Mouse (Mus musculus) forebrain, embryonic 13.5 days (tissue): ENCODE measurements at regions not wholly inside any gene's neighbourhood (a gene's known extent, or its start where the extent isn't known, plus 50 kb on each side); places are given as distances from the start of the nearest gene placed in this dataset.

Experiments used
- ATAC-seq: fragments of 200-750 bp; cut with Nextera tagmentation; 2 replicates; pipeline ENCODE4 v1.8.0; 2017
- H3K27ac ChIP-seq: fragments of 300-500 bp; sonication (generic); 2 replicates; pipeline ENCODE4 v1.5.1; 2015; ENCODE audit warnings: inconsistent platforms, mild to moderate bottlenecking, moderate library complexity
- H3K27me3 ChIP-seq: fragments of 300-500 bp; sonication (generic); 2 replicates; pipeline ENCODE4 v1.6.1; 2015; ENCODE audit warnings: mild to moderate bottlenecking, inconsistent platforms
- H3K36me3 ChIP-seq: fragments of 300-500 bp; sonication (generic); 2 replicates; pipeline ENCODE4 v1.6.1; 2015; ENCODE audit warnings: mild to moderate bottlenecking, inconsistent platforms; ENCODE audit not compliant: poor library complexity, severe bottlenecking
- H3K4me1 ChIP-seq: fragments of 300-500 bp; sonication (generic); 2 replicates; pipeline ENCODE4 v1.6.1; 2015; ENCODE audit warnings: inconsistent platforms
- H3K4me2 ChIP-seq: fragments of 300-500 bp; sonication (generic); 2 replicates; pipeline ENCODE4 v1.6.1; 2015; ENCODE audit warnings: inconsistent platforms, mild to moderate bottlenecking, moderate library complexity
- H3K4me3 ChIP-seq: fragments of 300-500 bp; sonication (generic); 2 replicates; pipeline ENCODE4 v1.5.1; 2015; ENCODE audit warnings: mild to moderate bottlenecking, inconsistent platforms
- H3K9ac ChIP-seq: fragments of 300-500 bp; sonication (generic); 2 replicates; pipeline ENCODE4 v1.6.1; 2015; ENCODE audit warnings: mild to moderate bottlenecking, inconsistent platforms
- H3K9me3 ChIP-seq: fragments of 300-500 bp; sonication (generic); replicated peaks from 2 replicates; pipeline ENCODE4 v1.6.1; 2016; ENCODE audit warnings: inconsistent platforms
- WGBS: fragments of 180-500 bp; shearing (Covaris S2); methylation state at CpG from one replicate; pipeline ENCODE4 v1.1.7; 2015; 5-methylcytosine and 5-hydroxymethylcytosine counted together

DNA sequence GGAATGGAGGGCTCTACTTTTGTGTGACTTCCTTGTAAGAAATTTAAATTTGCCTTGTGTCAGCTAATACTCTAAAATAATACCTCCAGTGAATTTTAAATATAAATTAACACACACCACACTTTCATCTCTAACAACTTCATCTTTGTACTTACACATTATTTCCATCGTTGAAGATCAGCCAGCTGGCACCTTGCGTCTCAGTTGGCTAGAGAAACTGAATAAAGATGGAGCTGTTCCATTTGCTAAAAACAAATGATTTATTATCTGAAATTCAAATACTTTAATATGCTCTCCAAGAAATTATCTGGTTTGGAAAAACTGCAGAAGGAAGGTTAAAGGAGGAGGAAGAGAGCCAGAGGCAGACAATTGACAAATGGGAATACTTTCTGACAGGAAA lies 122.0 kb upstream of the Gm11096 start:
- no peaks in the 10 kb centered on the region for H3K4me1 ChIP-seq
- H3K9ac ChIP-seq, result no peak overlapping the region
- no peak for ATAC-seq
- H3K27ac ChIP-seq, result no peak overlapping the region
- no peak overlapping the region for H3K4me2 ChIP-seq
- H3K9me3 ChIP-seq, result no peaks in the 10 kb centered on the region
- WGBS, result 88% methylated on average over 2 of the region's 2 CpGs
- no peaks in the 10 kb centered on the region for H3K27me3 ChIP-seq
- H3K36me3 ChIP-seq, result no peaks in the 10 kb centered on the region
- no peak overlapping the region for H3K4me3 ChIP-seq

DNA sequence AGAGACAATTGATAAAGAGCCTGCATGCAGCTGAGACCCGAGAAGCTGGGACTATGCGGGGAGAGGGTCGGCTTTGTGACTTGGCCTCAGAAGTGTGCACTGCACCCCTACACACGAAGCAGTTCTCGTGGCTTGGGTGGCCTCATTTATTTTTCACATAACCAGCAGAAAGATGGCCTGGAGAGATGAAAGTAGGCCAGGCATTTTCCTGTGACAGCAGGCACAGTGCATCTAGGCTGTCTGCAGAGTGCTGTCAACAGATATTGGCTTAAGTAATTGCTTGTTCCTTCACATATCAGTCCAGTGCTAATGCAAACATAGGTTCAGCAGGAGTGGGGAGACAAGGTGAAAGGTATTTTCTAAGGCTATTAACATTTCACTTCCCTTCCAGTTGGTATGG lies 124.9 kb upstream of the Gm11096 start:
- peak; percentile 55; the same call in 1 of the 2 replicates for ATAC-seq
- Histone ChIP-seq H3K27ac (0 out of 2 replicates have a peak overlapping the region, but pooled peaks have one; percentile 6), H3K36me3 (no peaks in the 10 kb centered on the region), H3K9ac (no peak overlapping the region), H3K27me3 (no peaks in the 10 kb centered on the region), H3K4me3 (no peak overlapping the region), H3K4me2 (no peak overlapping the region), H3K4me1 (no peaks in the 10 kb centered on the region), H3K9me3 (no peaks in the 10 kb centered on the region)
- WGBS, result 65% methylated on average over 5 of the region's 5 CpGs

- Histone ChIP-seq H3K27ac (no peak overlapping the region), H3K36me3 (no peaks in the 10 kb centered on the region), H3K4me2 (no peak overlapping the region), H3K4me3 (no peak overlapping the region), H3K9ac (no peak overlapping the region), H3K4me1 (no peaks in the 10 kb centered on the region), H3K27me3 (no peaks in the 10 kb centered on the region), H3K9me3 (no peaks in the 10 kb centered on the region)
- WGBS, result 64% methylated on average over 2 of the region's 2 CpGs
- ATAC-seq, result no peak
These were observed 135.7 kb upstream of the Gm11096 start for GRCm38 (mm10) chr17:81305880-81306279.

DNA sequence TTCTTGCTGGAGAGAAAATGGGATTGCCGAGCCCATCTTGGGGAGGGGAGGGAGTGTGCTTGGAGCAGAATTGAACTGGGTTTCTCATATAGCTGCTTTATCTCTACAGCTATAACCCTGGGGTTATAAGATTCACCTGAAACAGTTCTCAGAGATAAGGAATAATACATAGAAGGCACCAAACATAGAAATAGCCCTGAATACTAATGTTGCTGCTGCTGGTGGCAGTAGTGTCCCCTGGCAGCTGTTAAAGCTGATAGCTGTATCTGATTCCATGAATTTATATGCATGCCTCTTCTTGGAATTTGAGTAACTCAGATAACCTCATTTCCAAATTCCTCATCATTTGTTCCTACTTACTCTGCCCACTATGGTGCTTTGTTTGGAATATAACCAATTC lies 137.0 kb upstream of the Gm11096 start:
- Histone ChIP-seq H3K27ac (no peak overlapping the region), H3K4me3 (no peak overlapping the region), H3K36me3 (no peaks in the 10 kb centered on the region), H3K4me1 (no peaks in the 10 kb centered on the region), H3K9ac (no peak overlapping the region), H3K4me2 (no peak overlapping the region), H3K27me3 (no peaks in the 10 kb centered on the region), H3K9me3 (no peaks in the 10 kb centered on the region)
- ATAC-seq, result no peak
- 86% methylated on average over 1 of the region's 1 CpGs for WGBS

DNA sequence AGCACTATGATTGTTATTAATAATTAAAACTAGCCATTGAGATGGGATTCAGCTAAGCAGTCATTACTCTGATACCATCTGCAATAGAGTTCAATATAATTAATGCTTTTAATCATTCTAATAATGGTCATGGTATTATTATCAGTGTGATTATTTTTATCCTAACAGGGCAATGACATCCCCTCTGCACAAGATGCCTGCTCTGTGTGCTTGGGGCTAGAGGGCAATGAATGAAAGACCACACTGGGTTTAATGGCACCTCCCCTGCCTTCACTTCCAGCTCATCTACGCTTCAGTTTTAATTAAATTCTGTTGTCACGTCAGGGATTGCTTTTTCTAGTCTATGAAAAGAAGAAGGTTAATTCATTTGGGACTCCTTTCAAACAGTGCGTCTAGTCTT lies 139.1 kb upstream of the Gm11096 start:
- ATAC-seq, result no peak
- Histone ChIP-seq H3K27ac (no peak overlapping the region), H3K4me3 (no peak overlapping the region), H3K4me2 (no peak overlapping the region), H3K9ac (no peak overlapping the region), H3K9me3 (no peaks in the 10 kb centered on the region), H3K4me1 (no peaks in the 10 kb centered on the region), H3K36me3 (no peaks in the 10 kb centered on the region), H3K27me3 (no peaks in the 10 kb centered on the region)
- 36% methylated on average over 3 of the region's 3 CpGs for whole genome bisulfite sequencing

DNA sequence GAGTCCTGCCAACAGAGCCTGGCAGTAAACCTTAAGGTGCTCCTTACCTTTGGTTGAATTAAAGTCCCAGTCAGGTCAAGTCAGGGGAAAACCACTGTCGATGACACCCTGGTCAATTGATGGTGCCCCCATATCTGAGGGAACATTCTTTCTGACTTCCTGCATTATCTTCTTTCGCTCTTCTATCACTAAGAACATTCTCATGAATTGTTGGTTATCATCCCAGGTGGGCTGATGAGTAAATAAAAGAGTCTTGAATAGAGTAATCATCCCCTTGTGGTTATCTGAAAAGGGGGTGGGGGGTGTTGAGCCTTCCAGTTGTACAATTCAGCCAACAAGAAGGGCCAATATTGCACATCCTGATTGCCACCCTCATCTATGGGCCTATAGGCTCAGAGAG lies 149.7 kb upstream of the Gm11096 start:
- Histone ChIP-seq H3K9ac (no peak overlapping the region), H3K4me1 (no peaks in the 10 kb centered on the region), H3K36me3 (no peaks in the 10 kb centered on the region), H3K4me3 (no peak overlapping the region), H3K27ac (no peak overlapping the region), H3K4me2 (no peak overlapping the region), H3K27me3 (no peaks in the 10 kb centered on the region), H3K9me3 (no peaks in the 10 kb centered on the region)
- no peak for ATAC-seq
- 82% methylated on average over 2 of the region's 2 CpGs for WGBS

GRCm38 (mm10) chr17:81282543-81282942 lies 159.0 kb upstream of the Gm11096 start:
- Histone ChIP-seq H3K4me1 (no peaks in the 10 kb centered on the region), H3K36me3 (no peaks in the 10 kb centered on the region), H3K27ac (no peak overlapping the region), H3K4me3 (no peak overlapping the region), H3K9me3 (no peaks in the 10 kb centered on the region), H3K27me3 (no peaks in the 10 kb centered on the region), H3K4me2 (no peak overlapping the region), H3K9ac (no peak overlapping the region)
- ATAC-seq, result no peak
- WGBS, result 81% methylated on average over 2 of the region's 2 CpGs

GRCm38 (mm10) chr17:81270235-81270634 lies 171.3 kb upstream of the Gm11096 start:
- Histone ChIP-seq H3K9ac (no peak overlapping the region), H3K4me1 (no peaks in the 10 kb centered on the region), H3K27ac (no peak overlapping the region), H3K27me3 (no peaks in the 10 kb centered on the region), H3K4me2 (no peak overlapping the region), H3K4me3 (no peak overlapping the region), H3K9me3 (no peaks in the 10 kb centered on the region), H3K36me3 (no peaks in the 10 kb centered on the region)
- ATAC-seq, result no peak
- WGBS, result 57% methylated on average over 1 of the region's 1 CpGs

DNA sequence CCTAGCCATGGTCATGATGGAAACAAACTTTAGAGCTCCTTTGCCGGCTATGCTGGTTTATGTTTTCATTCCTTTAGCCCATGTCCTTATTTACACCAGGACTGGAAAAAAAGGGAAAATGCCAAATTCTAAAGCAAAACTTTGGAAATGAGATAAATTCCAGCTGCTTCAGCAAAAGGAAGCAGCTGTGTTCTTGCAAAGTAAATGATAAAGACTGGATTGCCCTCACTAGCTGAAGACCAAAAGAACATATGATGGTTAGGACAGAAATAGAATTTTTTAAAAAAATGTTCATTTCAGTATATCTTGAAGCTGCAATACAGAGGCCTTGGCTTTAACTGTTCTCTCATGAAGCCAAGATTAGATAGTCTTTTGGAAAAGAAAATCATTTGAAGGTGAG lies 179.6 kb upstream of the Gm11096 start:
- Histone ChIP-seq H3K27me3 (no peaks in the 10 kb centered on the region), H3K4me2 (no peak overlapping the region), H3K27ac (no peak overlapping the region), H3K9me3 (no peaks in the 10 kb centered on the region), H3K4me1 (no peaks in the 10 kb centered on the region), H3K9ac (no peak overlapping the region), H3K36me3 (no peaks in the 10 kb centered on the region), H3K4me3 (no peak overlapping the region)
- 94% methylated on average over 1 of the region's 1 CpGs for WGBS
- ATAC-seq, result no peak

DNA sequence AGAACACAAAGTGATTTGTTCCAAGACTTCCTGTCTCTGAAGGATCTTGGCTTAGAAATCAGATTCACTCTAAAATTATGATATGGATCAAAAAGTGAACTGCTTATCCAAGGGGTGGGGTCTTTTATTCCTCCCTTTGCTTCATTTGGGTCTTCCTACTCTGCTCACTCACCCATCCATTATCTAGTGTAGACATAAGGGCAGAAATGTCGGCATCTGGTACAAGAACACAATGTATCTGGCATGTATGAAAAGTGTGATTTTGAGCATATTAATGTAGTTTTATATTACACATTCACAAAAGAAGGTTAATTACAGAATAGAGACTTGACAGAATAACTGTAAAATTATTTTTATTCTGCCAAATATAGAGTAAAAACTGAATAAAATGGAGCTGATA lies 181.5 kb upstream of the Gm11096 start:
- Histone ChIP-seq H3K27me3 (no peaks in the 10 kb centered on the region), H3K9me3 (no peaks in the 10 kb centered on the region), H3K4me2 (no peak overlapping the region), H3K27ac (no peak overlapping the region), H3K4me3 (no peak overlapping the region), H3K36me3 (no peaks in the 10 kb centered on the region), H3K9ac (no peak overlapping the region), H3K4me1 (no peaks in the 10 kb centered on the region)
- WGBS, result 89% methylated on average over 1 of the region's 1 CpGs
- ATAC-seq, result no peak

DNA sequence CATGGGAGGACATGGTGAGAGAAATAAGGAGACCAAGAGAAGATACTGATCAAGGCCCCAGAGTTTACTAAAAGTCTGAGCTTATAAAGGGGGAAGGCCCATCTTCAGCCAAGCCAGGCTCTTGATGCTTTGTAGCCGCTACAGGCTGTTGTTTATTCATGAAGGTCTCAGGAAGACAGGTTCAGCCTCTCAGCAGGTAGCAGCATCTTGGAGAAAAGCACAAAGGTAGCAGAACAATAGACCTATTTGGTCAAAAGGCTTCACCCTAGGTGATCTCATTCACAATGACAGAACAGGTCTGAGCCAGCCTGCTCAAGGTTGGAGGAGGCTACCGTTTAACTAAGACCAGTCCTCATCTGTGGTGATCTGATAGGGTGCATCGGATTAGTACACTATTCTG lies 185.5 kb upstream of the Gm11096 start:
- Histone ChIP-seq H3K36me3 (no peaks in the 10 kb centered on the region), H3K27me3 (no peaks in the 10 kb centered on the region), H3K4me3 (no peak overlapping the region), H3K27ac (no peak overlapping the region), H3K9me3 (no peaks in the 10 kb centered on the region), H3K9ac (no peak overlapping the region), H3K4me1 (no peaks in the 10 kb centered on the region), H3K4me2 (no peak overlapping the region)
- no peak for ATAC-seq
- 31% methylated on average over 3 of the region's 3 CpGs for WGBS

DNA sequence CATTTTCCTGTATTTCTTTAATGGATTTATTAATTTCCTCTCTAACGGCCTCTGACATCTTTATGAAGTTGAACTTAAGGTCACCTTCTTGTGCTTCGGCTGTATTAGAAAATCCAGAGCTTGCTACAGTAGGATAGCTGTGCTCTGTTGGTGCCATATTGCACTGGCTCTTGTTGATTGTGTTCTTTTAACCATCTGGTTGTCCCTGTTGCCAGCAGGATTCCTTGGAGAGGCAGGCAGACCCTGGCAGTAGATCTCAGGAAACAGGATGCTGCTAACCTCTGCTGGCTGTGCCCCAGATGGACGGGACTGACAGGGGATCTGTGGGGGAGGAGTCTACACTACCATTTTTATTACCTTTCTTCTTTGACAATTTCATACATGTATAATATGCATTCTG lies 185.9 kb upstream of the Thumpd2 start:
- no peaks in the 10 kb centered on the region for H3K36me3 ChIP-seq
- no peaks in the 10 kb centered on the region for H3K9me3 ChIP-seq
- ATAC-seq, result peak; percentile 84
- H3K27me3 ChIP-seq, result no peaks in the 10 kb centered on the region
- H3K27ac ChIP-seq, result no peak overlapping the region
- WGBS, result 81% methylated on average over 3 of the region's 3 CpGs
- H3K4me1 ChIP-seq, result no peaks in the 10 kb centered on the region
- H3K4me3 ChIP-seq, result no peak overlapping the region
- H3K4me2 ChIP-seq, result no peak overlapping the region
- no peak overlapping the region for H3K9ac ChIP-seq

- Histone ChIP-seq H3K4me1 (no peaks in the 10 kb centered on the region), H3K36me3 (no peaks in the 10 kb centered on the region), H3K4me2 (no peak overlapping the region), H3K9me3 (no peaks in the 10 kb centered on the region), H3K27me3 (no peaks in the 10 kb centered on the region), H3K27ac (no peak overlapping the region), H3K4me3 (no peak overlapping the region), H3K9ac (no peak overlapping the region)
- no peak for ATAC-seq
- WGBS, result 94% methylated on average over 6 of the region's 6 CpGs
These were observed 181.3 kb upstream of the Thumpd2 start for GRCm38 (mm10) chr17:81246156-81246555.
